Mouse (Mus musculus) lung, postnatal 10 days (tissue): ENCODE measurements around the gene Mgat2.

Source experiments
- DNase-seq: peaks from one replicate; pipeline ENCODE4 v3.0.0; 2021

The Mgat2 gene

DNA sequence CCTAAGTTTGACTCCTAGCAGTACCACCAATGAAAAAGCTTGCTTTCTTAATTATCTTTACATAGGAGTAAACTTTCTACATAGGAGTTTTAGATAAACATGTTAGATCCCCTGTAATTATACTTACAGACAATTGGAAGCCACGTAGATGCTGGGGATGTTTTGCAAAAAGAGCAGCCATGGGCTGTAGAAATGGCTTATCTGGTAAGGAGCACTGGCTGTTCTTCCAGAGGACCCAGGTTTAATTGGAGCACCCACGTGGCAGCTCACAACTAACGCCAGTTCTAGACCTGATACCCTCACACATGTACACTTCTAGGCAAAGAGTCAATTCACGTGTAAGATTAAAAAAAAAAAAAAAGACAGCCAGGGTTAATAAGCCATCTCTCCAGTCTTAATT lies 2.2 kb upstream of the Mgat2 start:
- no peak for DNase-seq

DNA sequence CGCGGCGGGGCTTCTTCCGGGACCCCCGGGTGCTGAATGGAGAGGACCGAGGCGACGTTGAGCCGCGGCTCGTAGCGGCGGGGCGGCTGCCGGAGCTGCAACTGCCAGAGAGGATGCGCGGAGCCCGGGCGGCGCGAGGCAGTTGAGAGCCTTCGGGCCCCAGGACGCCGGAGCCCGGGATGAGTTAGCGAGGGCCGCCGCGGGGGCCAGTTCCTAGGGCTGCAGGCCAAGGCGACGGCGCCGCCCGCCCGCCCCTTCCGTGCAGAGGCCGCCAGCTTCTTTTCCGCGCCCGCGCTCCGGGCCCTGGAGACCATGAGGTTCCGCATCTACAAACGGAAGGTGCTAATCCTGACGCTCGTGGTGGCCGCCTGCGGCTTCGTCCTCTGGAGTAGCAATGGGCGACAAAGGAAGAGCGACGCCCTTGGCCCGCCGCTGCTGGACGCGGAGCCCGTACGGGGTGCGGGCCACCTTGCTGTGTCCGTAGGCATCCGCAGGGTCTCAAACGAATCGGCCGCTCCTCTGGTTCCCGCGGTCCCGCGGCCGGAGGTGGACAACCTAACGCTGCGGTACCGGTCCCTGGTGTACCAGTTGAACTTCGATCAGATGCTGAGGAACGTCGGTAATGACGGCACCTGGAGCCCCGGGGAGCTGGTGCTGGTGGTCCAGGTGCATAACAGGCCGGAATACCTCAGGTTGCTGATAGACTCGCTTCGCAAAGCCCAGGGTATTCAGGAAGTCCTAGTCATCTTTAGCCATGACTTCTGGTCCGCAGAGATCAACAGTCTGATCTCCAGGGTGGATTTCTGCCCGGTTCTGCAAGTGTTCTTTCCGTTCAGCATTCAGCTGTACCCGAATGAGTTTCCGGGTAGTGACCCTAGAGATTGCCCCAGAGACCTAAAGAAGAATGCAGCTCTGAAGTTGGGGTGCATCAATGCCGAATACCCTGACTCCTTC lies 662 bp downstream of the Mgat2 start:
- peak; percentile 65 for DNase-seq

DNA sequence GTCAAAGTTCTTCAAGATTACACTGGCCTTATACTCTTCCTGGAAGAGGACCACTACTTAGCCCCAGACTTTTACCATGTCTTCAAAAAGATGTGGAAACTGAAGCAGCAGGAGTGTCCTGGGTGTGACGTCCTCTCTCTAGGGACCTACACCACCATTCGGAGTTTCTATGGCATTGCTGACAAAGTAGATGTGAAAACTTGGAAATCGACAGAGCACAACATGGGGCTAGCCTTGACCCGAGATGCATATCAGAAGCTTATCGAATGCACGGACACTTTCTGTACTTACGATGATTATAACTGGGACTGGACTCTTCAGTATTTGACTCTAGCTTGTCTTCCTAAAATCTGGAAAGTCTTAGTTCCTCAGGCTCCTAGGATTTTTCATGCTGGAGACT lies 1.4 kb downstream of the Mgat2 start:
- DNase-seq: no peak

GRCm38 (mm10) chr12:69186811-69187471 lies 3.0 kb downstream of the Mgat2 start:
- no peak for DNase-seq

GRCm38 (mm10) chr12:69190074-69190473 lies 6.1 kb downstream of the Mgat2 start:
- DNase-seq: no peak

DNA sequence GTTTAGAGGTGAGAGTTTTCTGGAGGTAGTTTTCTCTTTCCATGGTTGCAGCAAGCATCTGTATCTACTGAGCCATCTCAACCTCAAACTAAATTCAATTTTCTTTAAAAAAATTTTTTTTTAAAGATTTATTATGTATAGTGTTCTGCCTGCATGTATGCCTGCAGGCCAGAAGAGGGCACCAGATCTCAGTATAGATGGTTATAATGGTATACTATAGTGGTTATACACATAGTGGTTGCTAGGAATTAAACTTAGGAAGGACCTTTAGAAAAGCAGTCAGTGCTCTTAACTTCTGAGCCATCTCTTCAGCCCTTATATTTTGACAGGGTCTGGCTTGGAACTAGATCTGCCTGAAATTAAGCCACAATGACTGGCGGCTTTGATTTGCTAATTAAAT lies 6.6 kb downstream of the Mgat2 start:
- peak; percentile 24 for DNase-seq

GRCm38 (mm10) chr12:69191396-69191795 lies 7.4 kb downstream of the Mgat2 start:
- no peak for DNase-seq

GRCm38 (mm10) chr12:69192637-69193036 lies 8.7 kb downstream of the Mgat2 start:
- DNase-seq: no peak

- DNase-seq: peak; percentile 67
These were observed 12.8 kb downstream of the Mgat2 start, which contains the start of gene Gm49383 for GRCm38 (mm10) chr12:69196444-69197377. Gene Gm49383 (minus strand): TSS chr12:69197104.

DNA sequence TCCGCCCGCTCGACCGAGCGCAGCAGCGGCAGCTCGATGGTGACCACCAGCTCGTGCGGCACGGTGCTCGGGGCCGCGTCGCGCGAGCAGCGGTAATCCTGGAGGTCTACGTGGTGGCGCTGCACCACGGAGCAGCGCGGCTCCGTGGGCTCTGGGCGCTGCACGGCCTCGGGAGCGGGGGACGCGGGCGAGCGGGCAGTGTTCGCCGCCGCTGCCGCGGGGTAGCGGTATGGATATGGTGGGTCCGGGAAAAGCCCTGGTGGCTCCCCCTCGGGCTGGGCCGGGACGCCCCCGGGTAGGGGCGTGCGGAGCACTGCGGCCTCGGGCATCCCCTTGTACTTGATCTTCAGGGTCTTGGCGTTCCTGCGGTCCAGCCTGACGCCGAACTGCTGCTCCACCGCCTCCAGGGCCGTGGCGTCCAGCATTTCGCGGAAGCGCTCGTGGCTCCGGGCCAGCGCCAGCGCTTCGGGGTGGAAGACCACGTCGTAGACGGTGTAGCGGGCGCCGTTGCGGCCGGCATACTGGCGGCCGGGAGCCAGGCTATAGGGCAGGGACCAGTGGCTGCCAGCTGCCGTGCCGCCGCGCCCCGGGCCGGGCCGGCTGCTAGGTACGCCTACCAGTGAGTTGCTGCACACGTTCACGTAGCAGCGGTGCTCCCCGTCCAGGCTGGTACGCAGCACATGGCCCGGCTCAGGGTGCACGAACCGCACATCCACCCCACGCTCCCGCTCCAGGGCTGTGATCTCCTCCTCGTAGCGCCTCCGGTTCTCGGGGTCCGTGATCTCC lies 13.6 kb downstream of the Mgat2 start:
- peak; percentile 71 for DNase-seq

- DNase-seq: peak; percentile 83
These were observed 14.2 kb downstream of the Mgat2 start, which contains the start of gene Dnaaf2 for GRCm38 (mm10) chr12:69198164-69198535. Gene Dnaaf2 (minus strand): TSS chr12:69198429.

- DNase-seq: no peak
These were observed 15.0 kb downstream of the Mgat2 start for GRCm38 (mm10) chr12:69198985-69199384.

DNA sequence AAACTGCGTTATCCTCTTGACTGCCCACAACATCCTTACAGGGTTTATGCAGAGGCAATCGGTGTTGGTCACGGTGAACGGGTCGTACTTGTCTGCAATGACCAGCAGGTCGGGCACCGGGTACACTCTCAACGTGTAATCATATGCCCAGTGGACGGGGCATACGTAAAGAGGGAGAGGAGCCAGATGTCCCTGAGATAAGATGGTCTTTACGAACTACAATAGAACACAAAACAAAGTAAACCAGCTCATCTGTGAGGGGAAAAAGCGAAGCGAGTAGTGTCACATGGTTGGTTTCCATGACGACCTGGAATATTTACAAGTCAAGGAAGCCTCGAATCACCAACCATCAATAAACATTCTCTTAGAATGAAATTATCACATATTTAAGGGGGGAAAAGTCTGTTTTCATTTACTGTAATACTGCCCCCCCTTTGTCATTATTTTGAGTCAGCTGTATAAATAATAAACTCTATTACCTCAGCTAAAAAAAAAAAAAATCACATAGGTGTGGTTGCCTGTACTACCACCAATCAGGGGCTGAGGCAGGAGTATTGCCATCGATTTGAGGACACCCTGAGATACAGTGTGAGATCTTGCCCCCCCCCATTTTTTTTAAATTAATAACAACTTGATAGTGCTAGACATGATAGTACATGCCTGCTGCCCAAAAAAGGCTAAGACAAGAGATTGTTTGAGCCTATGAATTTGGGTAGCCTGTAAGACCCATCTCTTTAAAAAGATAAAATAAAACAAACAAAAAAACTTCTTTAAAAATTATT lies 20.3 kb downstream of the Mgat2 start, which contains the start of gene Gm49384:
Gene Gm49384, minus strand, starts transcription at position 216 of the 782 bp plus-strand sequence.
- DNase-seq: no peak

DNA sequence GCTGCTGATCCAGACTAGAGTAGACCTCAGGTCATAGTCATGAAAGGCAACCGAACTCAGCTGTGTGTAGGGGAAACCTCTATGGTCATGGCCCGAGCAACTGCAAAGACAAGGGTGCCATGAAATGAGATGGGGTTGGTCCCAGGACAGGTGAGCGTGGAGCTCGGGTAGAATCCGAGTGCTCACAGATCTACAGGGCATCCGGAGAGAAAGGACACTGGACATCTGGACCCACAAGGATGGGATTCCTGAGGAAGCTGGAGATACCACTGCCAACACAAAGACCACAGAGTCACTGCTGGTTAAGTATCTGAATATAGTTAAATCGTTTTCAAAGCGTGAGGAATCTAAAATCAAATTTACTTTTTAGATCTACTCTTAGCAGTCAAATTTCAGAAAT lies 23.4 kb downstream of the Mgat2 start:
- no peak for DNase-seq

- no peak for DNase-seq
These were observed 24.0 kb downstream of the Mgat2 start for GRCm38 (mm10) chr12:69207926-69208325.

GRCm38 (mm10) chr12:69208520-69208919 lies 24.6 kb downstream of the Mgat2 start:
- DNase-seq: no peak

- DNase-seq: no peak
These were observed 26.4 kb downstream of the Mgat2 start for GRCm38 (mm10) chr12:69210056-69210979.

GRCm38 (mm10) chr12:69211057-69211456 lies 27.1 kb downstream of the Mgat2 start:
- DNase-seq: peak; percentile 32

- no peak for DNase-seq
These were observed 29.3 kb downstream of the Mgat2 start for GRCm38 (mm10) chr12:69213186-69213777.
